Mouse (Mus musculus) Muller cell, postnatal 12 days (primary cell): Measurements from ENCODE around the gene Nav2.
A peak's percentile ranks its signal among the peaks of the same experiment; 100 is the strongest.

Source experiments
- DNase-seq: peaks from one replicate; pipeline ENCODE4 v3.0.0-alpha.2; 2015; ENCODE audit errors: inconsistent ontology term

Nav2 gene

DNA sequence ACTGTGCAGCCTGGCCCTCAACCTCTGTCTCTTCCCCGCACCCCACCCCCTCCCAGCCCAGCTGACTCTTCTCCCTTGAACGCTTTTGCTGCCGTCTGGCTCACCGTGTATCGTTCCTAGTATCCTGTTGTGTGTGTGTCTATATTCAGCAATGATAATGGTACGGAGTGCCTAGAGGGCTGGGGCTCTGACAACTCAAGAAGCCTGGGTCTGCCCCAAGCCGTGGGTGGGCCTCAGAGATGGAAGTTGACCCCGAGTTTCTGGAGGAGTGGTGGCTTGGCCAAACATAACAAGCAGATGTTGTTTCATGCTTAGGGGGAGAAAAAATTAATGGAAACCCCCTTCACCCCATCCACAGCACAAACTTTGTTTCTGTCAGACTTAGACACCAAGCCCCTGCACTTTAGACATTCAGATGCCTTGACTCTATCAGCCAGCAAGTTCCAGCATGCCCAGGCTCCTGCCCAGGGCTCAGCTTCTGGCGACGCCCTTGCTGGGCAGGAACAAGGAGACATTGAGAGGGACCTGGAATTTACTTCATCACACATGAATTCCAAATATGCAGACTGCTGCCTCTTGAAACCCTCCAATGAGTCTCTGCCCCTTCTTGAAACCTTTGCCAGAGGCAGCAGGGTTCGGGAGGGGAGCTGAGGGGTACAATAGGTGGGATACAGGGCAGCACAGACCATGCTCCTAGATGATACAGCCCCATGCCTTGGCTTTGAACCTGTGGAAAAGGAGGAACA, 644.9 kb downstream of the Nav2 start:
- peak; percentile 75 for DNase-seq

DNA sequence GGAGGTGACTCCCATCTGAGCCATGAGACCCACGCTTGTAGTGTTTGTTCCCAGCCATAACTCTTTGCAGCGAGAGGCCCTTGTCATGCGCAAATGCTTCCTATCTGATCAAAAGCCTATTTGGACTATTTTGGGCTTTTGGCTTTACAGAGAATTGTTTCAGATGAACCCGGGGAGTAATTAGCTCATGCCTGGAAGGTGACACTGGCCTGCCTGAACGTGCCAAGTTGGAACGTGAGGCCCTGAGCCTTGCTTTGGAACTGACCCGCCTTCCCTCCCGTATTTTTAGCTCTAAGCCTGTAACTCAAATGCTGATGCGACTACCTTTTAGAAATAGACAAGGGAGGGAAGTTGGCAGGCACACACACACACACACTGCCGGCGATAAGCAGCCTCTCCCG, 649.7 kb downstream of the Nav2 start:
- peak; percentile 48 for DNase-seq

DNA sequence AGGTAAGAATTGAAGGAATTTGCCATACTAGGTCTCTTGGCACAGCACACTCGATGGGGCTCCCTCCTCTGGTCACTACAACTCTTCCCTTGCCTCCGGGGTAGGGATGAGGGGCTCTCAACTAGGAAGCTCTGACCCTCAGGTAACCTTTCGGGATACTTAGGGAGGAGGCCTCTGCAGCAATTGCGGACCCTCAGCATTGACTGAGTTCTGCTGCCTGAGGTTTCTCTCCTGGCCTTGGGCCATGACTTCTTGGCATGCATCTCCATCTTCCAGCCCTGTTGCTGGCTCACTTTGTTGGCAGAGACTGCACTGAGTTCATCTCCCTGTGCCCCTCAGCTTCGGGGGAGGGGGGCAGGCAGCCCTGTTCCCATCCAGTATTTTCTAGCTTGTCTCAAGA, 650.4 kb downstream of the Nav2 start:
- peak; percentile 73 for DNase-seq

DNA sequence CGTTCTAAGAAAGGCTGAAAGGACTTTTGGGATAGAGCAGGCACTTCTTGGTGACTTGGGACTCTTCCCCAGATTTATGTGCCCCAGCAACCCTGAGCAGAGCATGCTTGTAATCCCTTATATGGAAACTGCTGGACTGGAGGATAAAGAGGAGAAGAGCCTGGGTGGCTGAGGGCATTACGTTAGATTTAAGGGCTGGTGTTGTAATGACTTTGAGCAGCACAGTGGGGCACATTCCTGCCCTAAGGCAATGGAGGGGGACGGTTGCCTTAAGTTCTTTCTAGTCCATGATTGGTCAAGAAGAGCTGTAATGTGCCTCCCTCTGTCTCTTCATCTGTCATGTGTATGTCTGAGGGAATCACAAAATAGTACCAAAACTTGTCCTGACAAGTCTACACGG, 651.5 kb downstream of the Nav2 start:
- no peak for DNase-seq

DNA sequence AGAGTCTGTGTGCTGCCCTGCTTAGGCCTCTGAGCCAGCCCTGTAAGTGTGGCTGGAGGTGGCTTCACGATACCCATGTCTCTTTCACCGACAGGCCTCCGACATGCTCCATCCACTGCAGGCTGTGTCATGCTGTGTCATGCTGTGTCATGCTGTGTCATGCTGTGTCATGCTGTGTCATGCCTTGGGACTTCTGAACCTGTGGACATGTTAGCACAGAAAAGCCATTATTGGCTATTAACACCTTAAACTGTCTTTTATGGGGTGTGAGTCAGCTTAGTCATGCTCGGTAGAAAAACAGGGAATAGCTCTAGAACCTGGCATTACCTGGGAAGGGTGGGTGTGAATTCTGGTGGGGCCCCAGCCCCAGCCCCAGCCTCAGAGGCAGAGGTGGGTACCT, 653.9 kb downstream of the Nav2 start:
- DNase-seq: no peak

DNA sequence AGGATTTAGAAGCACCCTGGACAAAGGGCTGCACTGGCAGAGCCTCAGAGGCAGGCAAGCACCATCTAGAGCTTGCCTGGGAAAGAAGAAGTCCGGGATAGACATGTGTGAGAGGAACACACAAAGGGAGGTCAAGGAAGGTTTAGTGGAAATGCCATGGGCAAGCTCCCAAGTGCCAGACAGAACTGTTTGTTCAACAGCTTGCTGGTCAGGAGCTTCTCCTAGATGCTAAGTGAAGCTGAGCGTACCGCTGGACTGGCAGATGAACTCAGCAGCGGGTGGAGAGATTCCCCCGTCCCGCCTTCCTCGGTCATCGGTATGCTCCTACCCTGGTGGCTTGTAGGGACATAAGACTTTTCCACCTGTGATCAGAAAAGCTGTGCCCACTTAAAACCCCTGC, 654.3 kb downstream of the Nav2 start:
- peak; percentile 46 for DNase-seq

DNA sequence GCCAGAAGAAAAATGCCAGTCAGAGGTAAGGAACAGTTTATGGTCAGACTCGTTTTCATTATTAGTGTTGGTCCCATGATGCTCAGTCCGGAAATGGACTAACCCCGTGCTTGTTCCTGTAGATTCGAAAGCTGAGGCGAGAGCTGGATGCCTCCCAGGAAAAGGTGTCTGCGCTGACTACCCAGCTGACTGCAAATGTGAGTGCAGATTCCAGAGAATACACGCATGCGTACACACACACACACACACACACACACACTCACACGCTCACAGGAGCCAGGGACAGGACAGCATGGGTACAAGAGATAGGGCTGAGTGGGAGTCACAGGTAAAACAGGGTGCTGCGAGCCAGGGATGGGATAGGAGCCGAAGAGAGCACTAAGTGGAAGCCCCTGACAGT, 656.6 kb downstream of the Nav2 start:
- no peak for DNase-seq

DNA sequence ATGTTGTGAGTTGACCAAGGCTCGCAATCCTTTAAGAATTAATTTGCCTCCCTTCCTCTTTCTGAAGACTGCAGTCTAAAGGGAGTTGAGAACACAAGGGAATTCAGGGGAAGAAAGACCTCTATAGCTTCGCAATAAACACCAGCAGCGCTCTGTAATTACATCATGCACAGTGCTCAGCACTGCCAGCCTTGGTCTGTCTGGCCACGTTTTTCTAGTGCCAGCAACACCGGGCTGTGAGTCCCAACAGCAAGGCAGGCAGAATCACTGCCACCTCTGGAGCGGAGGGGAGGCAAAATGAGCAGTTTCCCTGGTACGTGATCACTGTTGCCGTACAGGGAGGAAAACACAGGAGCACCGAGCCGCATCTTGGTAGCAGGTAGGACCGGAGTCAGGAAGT, 657.3 kb downstream of the Nav2 start:
- DNase-seq: no peak

DNA sequence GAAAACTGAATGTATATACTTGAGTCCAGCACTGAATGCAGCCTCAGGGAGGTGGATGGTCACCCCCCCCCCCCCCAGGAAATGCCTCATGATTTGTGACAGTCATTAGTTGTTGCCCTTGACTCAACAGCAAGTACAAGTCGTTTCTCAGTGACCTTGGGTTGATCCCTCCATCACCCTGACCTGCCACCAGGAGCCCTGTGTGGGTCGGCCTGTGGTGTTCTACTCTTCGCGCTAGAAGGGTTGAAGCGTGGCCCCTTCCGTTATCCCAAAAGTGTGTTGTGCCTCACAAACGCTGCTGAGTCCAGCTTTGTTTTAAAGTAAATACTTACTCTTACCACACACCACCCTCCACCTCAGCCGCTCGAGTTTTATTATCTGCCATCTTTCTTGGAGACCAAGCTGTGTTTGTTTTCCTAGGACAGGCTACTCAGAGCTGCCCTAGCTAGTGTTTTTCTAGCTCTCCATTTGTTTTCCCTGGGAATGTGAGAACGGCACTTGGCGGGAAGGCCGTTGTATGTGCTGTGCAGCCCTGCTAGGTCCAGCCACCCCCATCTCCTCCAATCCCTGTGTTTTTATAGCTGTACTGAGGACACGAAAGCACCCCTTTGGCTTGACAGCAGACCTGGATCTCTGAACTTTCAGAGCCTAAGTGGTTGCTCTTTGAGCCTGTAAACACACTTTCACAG, 659.0 kb downstream of the Nav2 start:
- no peak for DNase-seq

DNA sequence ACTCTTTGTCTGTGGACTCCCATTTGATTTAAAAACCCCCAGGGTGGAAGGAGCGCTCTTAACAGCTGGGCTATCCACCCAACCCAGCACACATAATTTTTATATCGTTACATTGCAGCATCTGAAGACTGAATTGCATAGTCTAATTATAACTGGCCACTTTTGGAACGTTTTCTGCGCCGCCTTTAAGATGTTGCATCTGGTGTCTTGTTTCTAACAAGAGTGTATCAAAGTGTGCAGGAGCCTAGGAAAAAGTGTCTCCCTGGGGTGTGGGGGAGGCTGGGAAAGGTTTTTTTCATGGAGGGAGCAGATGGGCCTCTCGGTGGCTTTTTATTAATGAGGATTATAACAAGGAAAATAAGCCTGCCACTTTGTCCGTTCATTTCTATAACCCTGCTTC, 661.1 kb downstream of the Nav2 start:
- DNase-seq: no peak

DNA sequence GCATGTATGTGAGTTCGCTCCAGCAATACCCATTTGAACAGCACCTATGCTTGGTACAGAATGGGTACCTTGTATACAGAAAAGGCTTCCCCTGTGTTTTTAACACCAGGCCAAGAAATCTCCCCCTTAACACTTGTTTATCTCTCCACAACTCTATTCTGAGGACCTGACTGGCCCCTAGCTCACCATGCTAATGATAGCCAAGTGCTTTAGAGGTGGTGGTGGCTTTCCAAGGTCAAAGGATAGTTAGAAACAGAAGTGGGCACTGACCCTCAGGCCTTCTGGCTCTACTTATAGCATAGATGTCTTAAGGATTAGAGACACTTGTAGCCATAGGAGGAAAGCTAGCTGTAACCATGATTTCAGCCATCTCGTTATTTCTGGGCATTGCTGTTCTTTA, 663.1 kb downstream of the Nav2 start:
- DNase-seq: no peak

DNA sequence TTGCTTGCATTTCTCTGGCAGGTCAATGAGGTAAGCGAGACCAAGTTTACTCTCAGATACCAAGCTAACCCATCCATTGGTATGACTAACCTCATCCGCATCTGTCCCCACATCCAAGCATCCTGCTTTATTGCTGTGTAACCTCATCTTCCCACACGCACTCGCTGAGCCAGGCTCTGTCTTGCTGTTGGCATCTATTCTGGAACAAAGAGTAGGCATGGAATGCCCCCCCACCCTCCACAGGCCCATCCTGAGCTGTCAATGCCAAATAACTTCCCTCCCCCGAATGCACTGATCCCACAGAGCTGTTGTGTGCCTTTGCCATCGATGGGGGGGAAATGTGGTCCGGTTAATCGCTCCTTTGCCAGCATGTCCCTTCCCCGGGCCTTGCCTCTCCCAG, 666.7 kb downstream of the Nav2 start:
- peak; percentile 52 for DNase-seq

DNA sequence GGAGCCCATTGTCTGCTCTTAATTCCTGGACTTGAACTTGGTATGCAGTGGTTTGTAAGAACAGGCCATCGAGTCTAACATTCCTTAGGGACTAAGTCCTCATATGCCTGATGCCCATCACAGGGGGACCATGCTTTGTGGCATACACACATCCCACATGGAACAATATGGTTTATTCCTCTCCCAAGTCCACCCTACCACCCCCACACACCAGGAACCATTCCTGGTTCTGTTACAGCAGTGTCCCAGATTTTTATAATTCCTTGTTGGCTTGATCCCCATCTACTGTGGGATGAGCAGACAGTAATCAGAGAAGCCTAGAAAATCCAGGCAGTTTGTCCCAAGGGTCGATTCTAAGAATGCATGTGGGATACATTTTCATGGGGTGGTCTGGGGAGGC, 668.6 kb downstream of the Nav2 start:
- no peak for DNase-seq

DNA sequence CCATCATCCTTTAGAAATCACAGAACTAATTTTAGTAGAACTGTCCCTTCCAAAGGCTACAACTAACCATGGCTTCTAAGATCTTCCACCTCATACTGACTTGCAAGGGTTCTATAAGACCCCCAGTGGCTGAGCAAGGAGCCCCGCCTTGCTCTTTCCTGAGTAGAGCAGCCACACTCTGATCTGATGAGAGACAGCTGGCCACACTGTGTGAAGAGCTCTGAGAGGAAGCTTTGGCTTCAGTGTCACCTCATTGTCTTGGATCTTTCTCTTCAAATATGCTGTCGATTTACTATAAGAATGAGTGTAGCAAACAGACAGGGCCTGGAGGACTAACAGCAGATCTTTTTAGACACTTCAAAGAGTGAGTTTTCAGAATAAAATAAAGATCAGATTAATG, 673.4 kb downstream of the Nav2 start:
- no peak for DNase-seq

DNA sequence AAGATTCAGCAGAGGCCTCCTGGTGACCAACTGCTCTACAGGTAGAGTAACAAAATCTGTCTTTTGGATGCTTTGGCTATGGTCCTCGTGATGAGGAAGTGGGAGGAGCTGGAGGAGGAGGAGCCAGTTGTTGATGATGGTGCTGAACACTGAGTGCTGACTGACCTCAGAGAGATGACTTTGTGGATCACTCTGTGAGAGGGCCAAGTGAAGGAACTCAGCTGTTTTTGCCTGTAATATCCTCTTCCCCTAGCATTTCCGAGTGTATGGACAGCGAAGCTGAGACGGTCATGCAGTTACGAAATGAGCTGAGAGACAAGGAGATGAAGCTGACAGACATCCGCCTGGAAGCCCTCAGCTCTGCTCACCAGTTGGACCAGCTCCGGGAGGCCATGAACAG, 674.0 kb downstream of the Nav2 start:
- no peak for DNase-seq

DNA sequence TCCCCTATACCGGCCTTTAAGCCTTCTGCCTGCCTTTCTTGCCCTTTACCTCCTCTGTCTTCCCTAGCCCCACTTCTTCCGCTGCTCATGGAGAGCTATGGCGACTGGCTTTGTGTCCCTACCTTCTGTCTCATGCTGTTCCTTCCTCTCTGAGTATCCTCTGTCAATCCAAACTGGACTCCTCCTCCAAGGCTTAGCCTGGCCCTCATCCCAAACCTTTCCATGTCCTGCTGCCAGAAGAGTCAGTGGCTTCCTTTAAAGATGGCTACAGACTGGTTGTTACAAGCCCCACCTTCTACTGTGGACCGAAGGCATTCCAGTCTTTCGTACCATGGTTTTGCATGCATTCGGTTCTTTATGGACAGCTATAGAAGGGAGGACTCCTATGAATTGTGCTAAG, 674.7 kb downstream of the Nav2 start:
- DNase-seq: no peak

DNA sequence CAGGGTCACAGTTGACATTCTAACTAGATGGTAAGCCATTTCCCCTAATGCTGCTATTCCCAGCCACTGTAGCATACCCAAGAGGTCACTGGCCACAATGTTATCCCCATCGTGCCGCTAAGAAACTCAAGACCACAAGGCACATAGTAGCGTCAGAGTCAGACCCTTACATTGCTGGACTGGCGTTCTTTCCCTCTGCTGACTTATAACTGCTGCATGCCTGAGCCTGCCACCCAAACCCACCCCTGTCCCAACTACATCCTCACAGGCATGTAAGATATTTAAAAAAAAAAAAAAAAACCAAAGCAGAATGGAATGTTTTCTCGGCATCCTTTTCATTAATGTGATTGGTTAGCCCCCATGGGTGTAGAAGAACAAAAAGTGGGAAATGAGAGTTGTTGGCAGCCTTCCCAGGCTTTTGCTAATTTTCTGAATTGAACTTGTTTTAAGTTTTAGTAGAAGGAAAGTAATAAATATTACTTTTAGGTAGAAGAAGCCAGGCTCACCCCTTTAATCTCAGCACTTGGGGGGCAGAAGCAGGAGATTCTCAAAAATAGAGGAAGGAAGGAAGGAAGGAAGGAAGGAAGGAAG, 678.1 kb downstream of the Nav2 start:
- peak; percentile 48 for DNase-seq

DNA sequence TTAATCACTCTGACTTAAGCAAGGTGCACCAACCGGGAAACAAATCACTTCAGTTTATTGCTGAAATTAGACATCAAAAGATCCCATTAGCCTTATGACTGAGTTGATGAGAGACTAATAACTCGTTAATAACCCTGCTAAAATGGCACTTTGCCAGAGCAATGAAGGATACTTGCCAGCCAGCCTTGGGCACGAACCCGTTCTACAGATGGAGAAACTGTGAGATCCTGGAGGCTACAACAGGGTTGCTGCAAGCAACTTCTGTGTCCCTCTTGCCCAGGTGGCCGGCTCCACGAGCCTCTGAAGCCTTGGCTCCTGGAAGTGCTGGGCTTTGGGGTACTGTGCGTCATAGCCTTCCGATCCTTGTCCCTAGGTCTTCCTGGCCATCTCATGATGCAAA, 681.1 kb downstream of the Nav2 start:
- DNase-seq: no peak

DNA sequence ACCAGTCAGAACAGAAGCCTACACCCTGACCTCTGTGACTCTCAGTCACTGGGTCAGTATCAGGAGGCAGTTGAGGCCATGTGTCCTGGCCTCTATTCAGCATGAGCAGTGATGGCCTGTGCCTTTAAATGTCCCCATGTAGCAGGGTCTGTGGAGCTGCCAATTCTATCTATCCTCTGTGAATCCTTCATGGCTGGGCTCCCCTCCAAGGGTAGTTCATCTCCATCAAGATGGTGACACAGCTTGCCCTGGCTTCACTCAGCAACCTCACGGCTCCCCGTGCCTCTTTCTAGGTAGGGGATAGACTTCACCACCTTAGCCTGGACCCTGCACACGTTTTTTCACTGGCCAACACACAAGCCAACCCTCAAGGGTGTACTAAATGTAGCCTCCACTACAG, 689.3 kb downstream of the Nav2 start:
- no peak for DNase-seq

DNA sequence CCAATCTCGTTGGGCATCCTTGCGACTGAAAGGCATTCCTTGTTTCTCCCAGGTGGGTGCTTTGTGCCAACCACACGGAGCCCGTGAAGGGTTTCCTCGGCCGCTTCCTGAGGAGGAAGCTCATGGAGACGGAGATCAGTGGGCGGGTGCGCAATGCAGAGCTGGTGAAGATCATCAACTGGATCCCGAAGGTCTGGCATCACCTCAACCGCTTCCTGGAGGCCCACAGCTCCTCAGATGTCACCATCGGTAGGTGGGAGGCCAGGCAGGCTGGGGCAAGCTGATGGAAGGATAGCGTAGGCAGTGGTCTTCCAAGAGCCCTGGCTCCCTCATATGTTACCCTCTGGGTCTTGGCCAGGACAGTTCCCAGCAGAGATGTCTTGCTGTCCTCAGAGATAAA, 689.7 kb downstream of the Nav2 start:
- DNase-seq: no peak

DNA sequence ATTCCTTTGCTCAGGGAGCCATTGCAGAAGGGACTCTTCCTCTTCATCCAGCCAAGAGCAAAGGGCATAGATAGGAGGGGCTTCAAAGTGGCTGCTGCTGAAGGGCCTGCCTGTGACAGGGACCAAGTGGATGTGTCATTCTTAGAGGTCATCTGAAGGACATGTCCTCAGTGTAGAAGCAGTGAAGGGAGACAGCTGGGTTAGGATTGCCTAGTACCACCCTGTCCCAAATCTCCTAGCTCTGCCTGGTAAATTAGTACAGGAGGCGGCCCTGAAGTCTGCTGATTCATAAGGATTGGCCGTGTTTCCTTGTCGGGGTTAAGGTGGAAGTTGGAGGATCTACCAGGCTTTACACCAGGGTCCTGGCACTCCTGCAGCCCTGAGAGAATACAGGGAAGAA, 691.4 kb downstream of the Nav2 start:
- DNase-seq: no peak

DNA sequence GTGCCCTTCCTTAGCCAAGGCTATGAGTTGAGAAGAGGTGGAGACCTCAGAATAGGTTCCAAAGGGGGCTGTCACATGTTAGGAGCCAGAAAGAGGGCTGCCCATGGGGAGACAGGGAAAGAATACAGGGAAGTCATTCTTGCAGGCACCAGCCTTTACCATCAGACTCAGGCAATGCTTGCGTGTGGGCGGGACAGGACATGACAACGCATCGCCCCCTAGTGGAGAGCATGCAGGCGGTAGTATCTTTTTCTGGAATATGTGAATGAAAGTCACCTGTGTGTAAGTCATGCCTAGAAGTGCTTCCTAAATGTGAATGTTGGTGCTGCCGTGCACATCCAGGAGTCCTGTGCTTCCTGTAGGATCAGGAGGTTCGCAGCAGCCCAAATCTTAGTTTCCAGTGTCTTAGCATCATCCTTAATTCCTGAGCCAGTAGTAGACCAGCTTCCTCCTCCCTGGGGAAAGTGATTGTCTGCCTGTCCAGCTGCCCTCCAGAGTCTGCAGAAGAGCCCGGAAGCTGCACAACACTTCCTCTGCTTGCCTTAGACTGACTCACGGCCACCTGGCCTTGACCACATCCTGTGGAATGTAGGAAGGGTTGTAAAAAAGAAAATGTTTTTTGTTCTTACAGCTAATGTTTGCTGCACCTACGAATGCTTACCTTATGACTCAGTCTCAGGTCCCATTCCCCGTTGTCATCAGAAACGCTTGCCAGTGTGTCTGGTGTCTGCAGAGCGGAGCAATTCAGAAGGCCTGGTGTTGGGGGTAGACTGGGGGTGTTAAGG, 692.9 kb downstream of the Nav2 start:
- peak; percentile 51 for DNase-seq

DNA sequence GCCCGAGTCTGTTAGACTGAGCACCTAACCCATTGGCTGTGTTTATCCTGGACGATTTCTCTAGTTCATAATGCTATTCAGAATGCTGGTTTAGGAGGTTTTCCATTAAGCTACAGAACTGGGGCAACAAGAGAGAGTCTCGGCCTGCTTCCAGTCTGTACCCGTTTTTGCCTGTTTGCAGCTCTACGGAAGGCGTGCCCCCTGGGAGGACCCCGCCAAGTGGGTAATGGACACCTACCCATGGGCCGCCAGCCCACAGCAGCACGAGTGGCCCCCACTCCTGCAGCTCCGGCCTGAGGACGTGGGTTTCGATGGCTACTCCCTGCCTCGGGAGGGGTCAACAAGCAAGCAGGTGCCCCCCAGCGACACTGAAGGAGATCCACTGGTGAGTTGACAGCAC, 695.7 kb downstream of the Nav2 start:
- DNase-seq: no peak
